Mouse (Mus musculus) layer of hippocampus, adult 18-20 months (tissue): Measurements from ENCODE around the gene Cdkn1a. TPM values are rescaled to one million over a fixed set of nuclear protein-coding genes. Genes with fewer than 3 reads are reported as not detected.
A peak's percentile ranks its signal among the peaks of the same experiment; 100 is the strongest.
"Not testable (repeated sequence)": the region's sequence is repeated elsewhere in the genome, so short reads cannot be mapped to it uniquely, and the experiment has no call there.

Experiments used
- DNase-seq, 2 experiments: peaks; one replicate each; pipeline ENCODE4 v3.0.0; 2022; ENCODE audit warnings: low spot score in 2 of 2
- long read RNA-seq: library from polyadenylated mRNA; stranded (forward); transcript quantifications from one replicate; pipeline ENCODE4 v2.0.0, GENCODE M21; 2021
- total RNA-seq, 2 experiments: library from RNA; stranded (reverse); gene quantifications; 2 replicates each; pipeline ENCODE4 v1.2.3; 2021

The Cdkn1a gene
- 10 to 100 TPM; 21.3 to 24.7 TPM for total RNA-seq
- long read RNA-seq, transcript Cdkn1a-201 (3 exons, 1,913 nt) = major isoform, 15 of 17 reads
- long read RNA-seq, partial matches to known transcripts = 0 of 17 reads
- long read RNA-seq, other reads (novel, unspliced or antisense) = 2 of 17 reads

GRCm38 (mm10) chr17:29090776-29091175 lies at the start of gene Cdkn1a:
Gene Cdkn1a (plus strand): TSS chr17:29090976.
- no peak for DNase-seq

GRCm38 (mm10) chr17:29041632-29042031 lies 49.1 kb upstream of the Cdkn1a start:
- DNase-seq = not testable (repeated sequence)

- DNase-seq = no peak
Measured at GRCm38 (mm10) chr17:29042569-29042968, 48.2 kb upstream of the Cdkn1a start.

GRCm38 (mm10) chr17:29043583-29043982 lies 47.2 kb upstream of the Cdkn1a start:
- DNase-seq = no peak

GRCm38 (mm10) chr17:29044146-29044924 lies 46.4 kb upstream of the Cdkn1a start:
- DNase-seq = no peak

DNA sequence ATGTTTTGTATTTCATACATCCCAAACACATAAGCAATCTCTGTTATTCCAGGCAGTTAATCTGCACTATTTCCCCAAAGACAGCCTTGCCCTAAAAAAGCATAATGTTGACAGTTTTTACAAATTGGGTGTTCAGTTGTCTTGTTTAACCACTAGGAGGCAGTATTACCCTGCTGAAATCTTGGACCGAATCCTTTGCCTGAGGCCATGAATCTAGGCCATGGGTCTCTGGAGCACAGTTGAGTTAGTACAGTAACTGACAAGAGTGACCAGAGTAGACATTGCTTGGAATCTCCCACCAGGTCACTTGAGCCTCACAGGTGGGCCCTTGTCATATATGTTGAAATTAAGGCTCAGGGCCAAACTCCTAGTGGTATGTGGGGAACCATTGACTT lies 45.9 kb upstream of the Cdkn1a start:
- DNase-seq = no peak

- peak in 1 of 2 experiments; percentile 13 for DNase-seq
Measured at GRCm38 (mm10) chr17:29045741-29046530, 44.8 kb upstream of the Cdkn1a start.

GRCm38 (mm10) chr17:29046863-29047262 lies 43.9 kb upstream of the Cdkn1a start:
- DNase-seq = no peak

DNA sequence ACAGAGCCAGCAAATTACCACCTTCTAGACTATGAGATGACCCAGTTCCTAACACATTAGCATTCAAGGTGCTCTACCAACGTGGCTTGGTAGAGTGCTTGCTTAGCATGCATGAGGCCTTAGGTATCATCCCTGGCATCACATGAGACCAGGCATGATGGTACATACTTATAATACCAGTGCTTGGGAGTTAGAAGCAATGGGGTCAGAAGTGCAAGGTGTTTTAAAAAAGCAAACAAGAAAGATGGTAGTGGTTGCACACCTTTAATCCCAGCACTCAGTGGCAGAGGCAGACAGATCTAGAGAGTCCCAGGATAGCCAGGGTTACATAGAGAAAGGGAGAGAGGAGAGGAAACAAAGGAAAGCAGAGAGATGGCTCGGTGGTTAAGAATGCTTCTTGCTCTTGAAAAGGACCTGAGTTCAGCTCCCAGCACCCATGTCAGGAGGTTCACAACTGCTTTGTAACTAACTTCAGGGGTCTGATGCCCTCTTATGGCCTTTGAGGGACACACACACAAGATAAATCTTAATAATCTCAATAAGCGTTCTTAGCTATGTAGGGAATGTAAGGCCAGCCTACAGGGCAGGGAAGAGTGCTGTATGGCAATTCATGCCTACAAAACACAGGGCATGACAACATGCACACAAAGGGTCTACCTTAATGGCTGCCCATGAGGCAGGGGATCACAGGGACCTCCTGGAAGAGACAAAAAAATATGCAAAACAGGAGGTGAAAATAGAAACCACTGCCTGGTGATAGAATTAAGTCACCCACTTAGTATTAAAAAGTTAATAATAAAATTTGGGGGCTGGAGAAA lies 42.9 kb upstream of the Cdkn1a start:
- no peak for DNase-seq

- peak; percentile 74 to 94 for DNase-seq
Measured at GRCm38 (mm10) chr17:29048748-29049507, 41.8 kb upstream of the Cdkn1a start.

GRCm38 (mm10) chr17:29049508-29049889 lies 41.3 kb upstream of the Cdkn1a start:
- no peak for DNase-seq

DNA sequence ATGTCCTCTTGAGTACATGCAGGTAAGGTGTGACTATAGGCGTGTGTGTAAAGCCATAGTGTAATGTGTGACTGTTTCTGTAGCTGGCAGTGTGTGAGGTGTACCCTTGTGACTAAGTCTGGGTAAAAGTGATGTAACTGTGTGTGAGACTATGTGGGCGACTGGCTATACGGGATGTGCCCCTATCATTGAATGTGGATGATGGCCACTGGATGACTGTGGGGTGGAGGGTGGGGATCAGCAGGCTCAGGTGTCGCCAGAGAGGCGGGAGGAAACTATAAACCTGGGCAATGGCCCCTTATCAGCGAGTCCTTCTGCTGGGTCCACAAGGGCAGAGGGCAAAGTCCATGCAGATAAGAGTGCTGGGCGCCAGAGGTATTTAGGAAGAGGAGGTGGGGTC lies 40.9 kb upstream of the Cdkn1a start:
- no peak for DNase-seq

GRCm38 (mm10) chr17:29050791-29051190 lies 40.0 kb upstream of the Cdkn1a start:
- no peak for DNase-seq

- no peak for DNase-seq
Measured at GRCm38 (mm10) chr17:29053067-29053466, 37.7 kb upstream of the Cdkn1a start.

- DNase-seq = no peak
Measured at GRCm38 (mm10) chr17:29053841-29054240, 36.9 kb upstream of the Cdkn1a start.

- no peak for DNase-seq
Measured at GRCm38 (mm10) chr17:29054429-29054828, 36.3 kb upstream of the Cdkn1a start.

- no peak for DNase-seq
Measured at GRCm38 (mm10) chr17:29055586-29055985, 35.2 kb upstream of the Cdkn1a start.

DNA sequence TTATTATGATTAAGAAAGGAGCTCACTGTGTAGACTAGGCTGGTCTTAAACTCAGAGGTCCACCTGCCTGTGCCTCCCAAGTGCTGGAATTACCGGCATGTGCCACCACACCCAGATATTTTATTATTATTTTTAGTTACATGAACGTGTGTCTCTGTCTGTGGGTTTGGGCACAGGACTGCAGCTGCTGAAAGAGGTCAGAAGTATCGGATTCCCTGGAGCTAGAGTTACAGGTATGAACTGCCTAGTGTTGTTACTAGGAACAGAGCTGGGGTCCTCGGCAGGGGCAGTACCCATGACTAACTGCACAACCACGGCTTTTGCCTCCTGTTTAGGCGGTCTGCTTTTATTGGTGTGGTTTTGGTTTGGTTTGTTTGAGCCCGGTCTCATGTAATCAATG lies 34.6 kb upstream of the Cdkn1a start:
- no peak for DNase-seq

- DNase-seq = no peak
Measured at GRCm38 (mm10) chr17:29056699-29057151, 34.1 kb upstream of the Cdkn1a start.

GRCm38 (mm10) chr17:29057361-29057890 lies 33.4 kb upstream of the Cdkn1a start:
- no peak for DNase-seq
